Mouse (Mus musculus): ENCODE results near the gene Ipo8. TPM values are rescaled to one million over a fixed set of nuclear protein-coding genes. Genes with fewer than 3 reads are reported as not detected.

Ipo8 gene
- polyA plus RNA-seq, 1 experiment: 12.0 TPM

GRCm38 (mm10) chr6:148830355-148830747 lies 916 bp downstream of the Ipo8 start:
- Histone ChIP-seq H3K4me1 (replicated peaks; ENCODE audit: control insufficient read depth, insufficient read depth, low read length) (peaks cover 2% of the 10 kb centered on the region; the same call in 1 of the 2 replicates), H3K4me3 (ENCODE audit: control insufficient read depth, insufficient read depth, low read length) (peak overlapping the region; percentile 64), H3K27me3 (ENCODE audit: control insufficient read depth, insufficient read depth, low read length) (no peaks in the 10 kb centered on the region), H3K36me3 (ENCODE audit: control insufficient read depth, insufficient read depth, low read length) (no peaks in the 10 kb centered on the region), H3K27ac (ENCODE audit: control insufficient read depth, insufficient read depth, low read length) (no peak overlapping the region)
- DNase-seq: no peak
- 7% methylated on average over 3 of the region's 3 CpGs for whole genome bisulfite sequencing
- no peak for TF ChIP-seq CTCF (IDR thresholded peaks at IDR 0.05; ENCODE audit: borderline replicate concordance, control insufficient read depth, extremely low read depth, insufficient read depth, low read length, poor library complexity)
- TF ChIP-seq POLR2A (IDR thresholded peaks at IDR 0.05; ENCODE audit: control insufficient read depth, extremely low read depth, insufficient read depth, low read length, poor library complexity): no peak

GRCm38 (mm10) chr6:148826119-148826518 lies 5.1 kb downstream of the Ipo8 start:
- H3K27ac ChIP-seq (ENCODE audit: control insufficient read depth, insufficient read depth, low read length): no peak overlapping the region
- 0 out of 2 replicates have a peak, but pooled peaks cover 5% of the 10 kb centered on the region for H3K36me3 ChIP-seq (ENCODE audit: control insufficient read depth, insufficient read depth, low read length)
- WGBS: 96% methylated on average over 4 of the region's 4 CpGs
- H3K4me3 ChIP-seq (ENCODE audit: control insufficient read depth, insufficient read depth, low read length): no peak overlapping the region
- peaks cover 2% of the 10 kb centered on the region; the same call in 1 of the 2 replicates for H3K4me1 ChIP-seq (replicated peaks; ENCODE audit: control insufficient read depth, insufficient read depth, low read length)
- H3K27me3 ChIP-seq (ENCODE audit: control insufficient read depth, insufficient read depth, low read length): no peaks in the 10 kb centered on the region
- no peak for DNase-seq
- TF ChIP-seq CTCF (IDR thresholded peaks at IDR 0.05; ENCODE audit: borderline replicate concordance, control insufficient read depth, extremely low read depth, insufficient read depth, low read length, poor library complexity): no peak

- no peak for DNase-seq
- Histone ChIP-seq H3K27ac (ENCODE audit: control insufficient read depth, insufficient read depth, low read length) (no peak overlapping the region), H3K4me1 (replicated peaks; ENCODE audit: control insufficient read depth, insufficient read depth, low read length) (no peaks in the 10 kb centered on the region), H3K36me3 (ENCODE audit: control insufficient read depth, insufficient read depth, low read length) (peaks cover 24% of the 10 kb centered on the region), H3K27me3 (ENCODE audit: control insufficient read depth, insufficient read depth, low read length) (no peaks in the 10 kb centered on the region), H3K4me3 (ENCODE audit: control insufficient read depth, insufficient read depth, low read length) (no peak overlapping the region)
- no peak for TF ChIP-seq POLR2A (IDR thresholded peaks at IDR 0.05; ENCODE audit: control insufficient read depth, extremely low read depth, insufficient read depth, low read length, poor library complexity)
- TF ChIP-seq CTCF (IDR thresholded peaks at IDR 0.05; ENCODE audit: borderline replicate concordance, control insufficient read depth, extremely low read depth, insufficient read depth, low read length, poor library complexity): no peak
- WGBS: 93% methylated on average over 4 of the region's 4 CpGs
Observed at GRCm38 (mm10) chr6:148818624-148819343, 12.5 kb downstream of the Ipo8 start.

GRCm38 (mm10) chr6:148816751-148817150 lies 14.5 kb downstream of the Ipo8 start:
- no peak for DNase-seq
- no peak for TF ChIP-seq CTCF (IDR thresholded peaks at IDR 0.05; ENCODE audit: borderline replicate concordance, control insufficient read depth, extremely low read depth, insufficient read depth, low read length, poor library complexity)
- no peak for TF ChIP-seq POLR2A (IDR thresholded peaks at IDR 0.05; ENCODE audit: control insufficient read depth, extremely low read depth, insufficient read depth, low read length, poor library complexity)
- WGBS: 90% methylated on average over 5 of the region's 5 CpGs
- Histone ChIP-seq H3K4me3 (ENCODE audit: control insufficient read depth, insufficient read depth, low read length) (no peak overlapping the region), H3K27ac (ENCODE audit: control insufficient read depth, insufficient read depth, low read length) (no peak overlapping the region), H3K27me3 (ENCODE audit: control insufficient read depth, insufficient read depth, low read length) (no peaks in the 10 kb centered on the region), H3K36me3 (ENCODE audit: control insufficient read depth, insufficient read depth, low read length) (peaks cover 24% of the 10 kb centered on the region), H3K4me1 (replicated peaks; ENCODE audit: control insufficient read depth, insufficient read depth, low read length) (no peaks in the 10 kb centered on the region)

GRCm38 (mm10) chr6:148811117-148811516 lies 20.1 kb downstream of the Ipo8 start:
- Histone ChIP-seq H3K36me3 (ENCODE audit: control insufficient read depth, insufficient read depth, low read length) (peaks cover 21% of the 10 kb centered on the region), H3K27ac (ENCODE audit: control insufficient read depth, insufficient read depth, low read length) (no peak overlapping the region), H3K4me1 (replicated peaks; ENCODE audit: control insufficient read depth, insufficient read depth, low read length) (no peaks in the 10 kb centered on the region), H3K4me3 (ENCODE audit: control insufficient read depth, insufficient read depth, low read length) (no peak overlapping the region), H3K27me3 (ENCODE audit: control insufficient read depth, insufficient read depth, low read length) (no peaks in the 10 kb centered on the region)
- WGBS: 90% methylated on average over 2 of the region's 2 CpGs
- TF ChIP-seq CTCF (IDR thresholded peaks at IDR 0.05; ENCODE audit: borderline replicate concordance, control insufficient read depth, extremely low read depth, insufficient read depth, low read length, poor library complexity) (no peak), POLR2A (IDR thresholded peaks at IDR 0.05; ENCODE audit: control insufficient read depth, extremely low read depth, insufficient read depth, low read length, poor library complexity) (no peak)
- DNase-seq: no peak

GRCm38 (mm10) chr6:148799773-148800172 lies 31.5 kb downstream of the Ipo8 start:
- H3K4me1 ChIP-seq (replicated peaks; ENCODE audit: control insufficient read depth, insufficient read depth, low read length): no peaks in the 10 kb centered on the region
- 99% methylated on average over 4 of the region's 4 CpGs for WGBS

More at GRCm38 (mm10) chr6:148799773-148800172, 31.5 kb downstream of the Ipo8 start:
- H3K4me3 ChIP-seq (ENCODE audit: control insufficient read depth, insufficient read depth, low read length): no peak overlapping the region
- no peak overlapping the region for H3K27ac ChIP-seq (ENCODE audit: control insufficient read depth, insufficient read depth, low read length)
- TF ChIP-seq CTCF (IDR thresholded peaks at IDR 0.05; ENCODE audit: borderline replicate concordance, control insufficient read depth, extremely low read depth, insufficient read depth, low read length, poor library complexity): no peak
- TF ChIP-seq POLR2A (IDR thresholded peaks at IDR 0.05; ENCODE audit: control insufficient read depth, extremely low read depth, insufficient read depth, low read length, poor library complexity): no peak
- no peaks in the 10 kb centered on the region for H3K27me3 ChIP-seq (ENCODE audit: control insufficient read depth, insufficient read depth, low read length)
- DNase-seq: no peak
- H3K36me3 ChIP-seq (ENCODE audit: control insufficient read depth, insufficient read depth, low read length): peaks cover 48% of the 10 kb centered on the region

Measured in thymus, adult 2 months (tissue).